Mouse (Mus musculus) testis, adult 2 months (tissue): ENCODE results near the gene Magi1. TPM values are rescaled to one million over a fixed set of nuclear protein-coding genes. Genes with fewer than 3 reads are reported as not detected.

Experiments
- H3K27ac ChIP-seq: fragments of 200-500 bp; 2 replicates; pipeline ENCODE4 v1.5.1; 2012; ENCODE audit warnings: low read depth, low read length; ENCODE audit not compliant: control insufficient read depth, insufficient read depth
- H3K27me3 ChIP-seq: fragments of 200-500 bp; 2 replicates; pipeline ENCODE4 v1.6.1; 2012; ENCODE audit warnings: mild to moderate bottlenecking, low read length, moderate library complexity; ENCODE audit not compliant: control insufficient read depth, insufficient read depth
- H3K36me3 ChIP-seq: fragments of 200-500 bp; 2 replicates; pipeline ENCODE4 v1.6.1; 2012; ENCODE audit warnings: mild to moderate bottlenecking, low read length; ENCODE audit not compliant: control insufficient read depth, insufficient read depth
- H3K4me1 ChIP-seq: fragments of 200-500 bp; 2 replicates; pipeline ENCODE4 v1.6.1; 2012; ENCODE audit warnings: low read length; ENCODE audit not compliant: control insufficient read depth, insufficient read depth
- H3K4me3 ChIP-seq: fragments of 200-500 bp; 2 replicates; pipeline ENCODE4 v1.5.1; 2012; ENCODE audit warnings: low read depth, mild to moderate bottlenecking, low read length, moderate library complexity, mixed read lengths; ENCODE audit not compliant: control insufficient read depth
- CTCF ChIP-seq: fragments of 200-500 bp; IDR thresholded peaks from 2 replicates; pipeline ENCODE4 v1.5.1; 2012; ENCODE audit warnings: low read depth, mild to moderate bottlenecking, inconsistent platforms, low read length, moderate library complexity; ENCODE audit not compliant: control insufficient read depth, insufficient read depth, insufficient replicate concordance
- POLR2A ChIP-seq: fragments of 200-500 bp; IDR thresholded peaks from 2 replicates; pipeline ENCODE4 v1.6.1; 2012; ENCODE audit warnings: low read depth, mild to moderate bottlenecking, inconsistent platforms, low read length, moderate library complexity; ENCODE audit not compliant: control insufficient read depth
- polyA plus RNA-seq: library from polyadenylated mRNA; depleted of rRNA; stranded (reverse); fragments of >200 nt; gene quantifications from 2 replicates; pipeline ENCODE4 v1.2.3, GENCODE M21; 2012

The Magi1 gene
- polyA plus RNA-seq, 1 experiment, result 11.1 TPM

- H3K4me1 ChIP-seq, result peaks cover 2% of the 10 kb centered on the region
- H3K36me3 ChIP-seq, result no peaks in the 10 kb centered on the region
- H3K27ac ChIP-seq, result no peak overlapping the region
- no peaks in the 10 kb centered on the region for H3K27me3 ChIP-seq
- no peak overlapping the region for H3K4me3 ChIP-seq
- TF ChIP-seq CTCF (no peak), POLR2A (no peak)
These were observed 565.3 kb downstream of the Magi1 start for GRCm38 (mm10) chr6:93718385-93718784.

- no peaks in the 10 kb centered on the region for H3K36me3 ChIP-seq
- H3K4me3 ChIP-seq, result no peak overlapping the region
- H3K27ac ChIP-seq, result no peak overlapping the region
- H3K27me3 ChIP-seq, result no peaks in the 10 kb centered on the region
- no peak for TF ChIP-seq POLR2A
- no peak for TF ChIP-seq CTCF
- peaks cover 2% of the 10 kb centered on the region for H3K4me1 ChIP-seq
These were observed 565.8 kb downstream of the Magi1 start for GRCm38 (mm10) chr6:93717826-93718375.

- Histone ChIP-seq H3K4me3 (no peak overlapping the region), H3K36me3 (no peaks in the 10 kb centered on the region), H3K27ac (no peak overlapping the region), H3K27me3 (no peaks in the 10 kb centered on the region), H3K4me1 (peaks cover 2% of the 10 kb centered on the region)
- no peak for TF ChIP-seq POLR2A
- no peak for TF ChIP-seq CTCF
These were observed 566.8 kb downstream of the Magi1 start for GRCm38 (mm10) chr6:93716686-93717625.

GRCm38 (mm10) chr6:93715181-93716180 is 568.2 kb downstream of the Magi1 start:
- Histone ChIP-seq H3K27me3 (no peaks in the 10 kb centered on the region), H3K36me3 (no peaks in the 10 kb centered on the region), H3K4me3 (no peak overlapping the region), H3K4me1 (peaks cover 2% of the 10 kb centered on the region), H3K27ac (no peak overlapping the region)
- TF ChIP-seq CTCF (no peak), POLR2A (no peak)

DNA sequence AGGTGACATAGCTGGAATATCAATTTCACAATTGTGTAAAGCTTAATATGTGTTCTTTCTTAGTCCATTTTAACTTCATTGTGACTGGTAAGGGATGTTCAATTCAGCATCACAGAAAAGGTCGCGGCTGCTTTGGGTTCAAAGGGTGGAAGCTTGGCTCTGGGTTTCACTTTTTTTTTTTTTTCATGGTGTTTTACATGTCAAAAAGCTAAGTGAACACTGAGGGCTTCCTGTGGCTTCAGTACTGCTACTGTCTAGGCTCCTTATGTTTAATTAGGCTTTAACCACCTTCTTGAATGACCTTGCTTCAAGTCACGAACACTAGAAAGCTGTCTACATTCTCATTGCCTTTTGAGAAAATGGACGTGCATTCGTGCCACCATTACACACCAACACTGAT is 579.4 kb downstream of the Magi1 start:
- no peak overlapping the region for H3K4me3 ChIP-seq
- H3K27ac ChIP-seq, result no peak overlapping the region
- TF ChIP-seq POLR2A, result no peak
- no peak for TF ChIP-seq CTCF
- H3K4me1 ChIP-seq, result no peaks in the 10 kb centered on the region
- H3K36me3 ChIP-seq, result no peaks in the 10 kb centered on the region
- H3K27me3 ChIP-seq, result no peaks in the 10 kb centered on the region

- Histone ChIP-seq H3K4me1 (no peaks in the 10 kb centered on the region), H3K27ac (no peak overlapping the region), H3K36me3 (no peaks in the 10 kb centered on the region), H3K27me3 (no peaks in the 10 kb centered on the region), H3K4me3 (no peak overlapping the region)
- no peak for TF ChIP-seq POLR2A
- no peak for TF ChIP-seq CTCF
These were observed 584.3 kb downstream of the Magi1 start for GRCm38 (mm10) chr6:93699436-93699835.
